Mouse (Mus musculus) right cerebral cortex, adult 2 months (tissue): Measurements from ENCODE around the gene Slc25a17.

ENCODE experiments used
- DNase-seq, 2 experiments: peaks; one replicate each; pipeline ENCODE4 v3.0.0; 2021 to 2022; ENCODE audit warnings: low spot score in 2 of 2

Slc25a17 gene

GRCm38 (mm10) chr15:81360345-81361021 lies at the start of gene Slc25a17:
TSS of gene Slc25a17 (minus strand) at chr15:81360812.
- DNase-seq = peak; percentile 91 to 95

- no peak for DNase-seq
These were observed 47.6 kb upstream of the Slc25a17 start, which contains the start of gene Dnajb7 for GRCm38 (mm10) chr15:81408199-81408598. TSS of gene Dnajb7 (minus strand) at chr15:81408299.

GRCm38 (mm10) chr15:81405008-81405407 lies 44.4 kb upstream of the Slc25a17 start:
- DNase-seq = no peak

GRCm38 (mm10) chr15:81399638-81400315 lies 39.2 kb upstream of the Slc25a17 start, which contains the start of the genes St13 and Xpnpep3:
TSS of gene St13 (minus strand) at chr15:81400077.
TSS of gene Xpnpep3 (plus strand) at chr15:81400138.
- peak; percentile 97 to 98 for DNase-seq

GRCm38 (mm10) chr15:81399297-81399637 lies 38.7 kb upstream of the Slc25a17 start:
- DNase-seq = no peak

- DNase-seq = no peak
These were observed 37.6 kb upstream of the Slc25a17 start for GRCm38 (mm10) chr15:81398189-81398588.

GRCm38 (mm10) chr15:81394211-81394915 lies 33.8 kb upstream of the Slc25a17 start:
- DNase-seq = no peak

GRCm38 (mm10) chr15:81392997-81393396 lies 32.4 kb upstream of the Slc25a17 start:
- peak; percentile 39 to 57 for DNase-seq

GRCm38 (mm10) chr15:81386327-81386726 lies 25.7 kb upstream of the Slc25a17 start:
- DNase-seq = no peak

- no peak for DNase-seq
These were observed 18.2 kb upstream of the Slc25a17 start for GRCm38 (mm10) chr15:81378845-81379244.

- no peak for DNase-seq
These were observed 14.0 kb upstream of the Slc25a17 start for GRCm38 (mm10) chr15:81374621-81375020.

- no peak for DNase-seq
These were observed 9.7 kb upstream of the Slc25a17 start for GRCm38 (mm10) chr15:81370356-81370755.

- no peak for DNase-seq
These were observed 8.0 kb upstream of the Slc25a17 start for GRCm38 (mm10) chr15:81368601-81369000.

GRCm38 (mm10) chr15:81366241-81366640 lies 5.6 kb upstream of the Slc25a17 start:
- no peak for DNase-seq

GRCm38 (mm10) chr15:81365246-81365645 lies 4.6 kb upstream of the Slc25a17 start:
- no peak for DNase-seq

GRCm38 (mm10) chr15:81364271-81364670 lies 3.7 kb upstream of the Slc25a17 start:
- DNase-seq = no peak

- no peak for DNase-seq
These were observed 1.9 kb upstream of the Slc25a17 start for GRCm38 (mm10) chr15:81362501-81362900.

GRCm38 (mm10) chr15:81361417-81362015 lies 904 bp upstream of the Slc25a17 start:
- DNase-seq = no peak

GRCm38 (mm10) chr15:81361022-81361404 lies 401 bp upstream of the Slc25a17 start:
- DNase-seq = no peak

- no peak for DNase-seq
These were observed 1.2 kb downstream of the Slc25a17 start for GRCm38 (mm10) chr15:81359421-81359820.

- DNase-seq = no peak
These were observed 1.7 kb downstream of the Slc25a17 start for GRCm38 (mm10) chr15:81358943-81359342.

- DNase-seq = no peak
These were observed 3.7 kb downstream of the Slc25a17 start for GRCm38 (mm10) chr15:81356946-81357345.
